Mouse (Mus musculus): ENCODE measurements around the gene Ndufaf2.
A peak's percentile ranks its signal among the peaks of the same experiment; 100 is the strongest.

The Ndufaf2 gene

GRCm38 (mm10) chr13:108138403-108138977 is 19.9 kb downstream of the Ndufaf2 start:
- DNase-seq (ENCODE audit: low spot score in 2 of 2), result no peak

DNA sequence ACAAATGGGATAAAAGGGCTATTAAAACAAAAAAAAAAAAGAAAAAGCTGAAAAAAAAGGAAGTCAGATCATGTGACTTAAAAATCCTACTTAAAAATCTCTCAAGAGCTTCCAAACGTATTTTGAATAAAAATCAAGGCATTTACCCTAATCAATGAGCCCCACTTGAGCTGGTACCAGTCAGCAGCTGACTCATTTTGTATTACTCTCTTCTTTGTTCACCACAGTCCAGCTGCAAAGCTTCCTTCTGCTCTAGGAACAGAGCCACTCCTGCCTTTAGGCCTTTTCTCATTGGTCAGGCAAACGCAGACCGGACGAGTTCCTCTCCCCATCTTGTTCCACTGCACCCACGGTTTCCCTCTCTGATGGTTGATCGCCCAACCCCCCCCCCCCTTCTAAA is 22.8 kb downstream of the Ndufaf2 start:
- DNase-seq (ENCODE audit: low spot score in 2 of 2), result no peak

GRCm38 (mm10) chr13:108132031-108132819 is 26.2 kb downstream of the Ndufaf2 start:
- no peak for DNase-seq (ENCODE audit: low spot score in 2 of 2)

GRCm38 (mm10) chr13:108130737-108131136 is 27.7 kb downstream of the Ndufaf2 start:
- DNase-seq (ENCODE audit: low spot score in 2 of 2), result no peak

DNA sequence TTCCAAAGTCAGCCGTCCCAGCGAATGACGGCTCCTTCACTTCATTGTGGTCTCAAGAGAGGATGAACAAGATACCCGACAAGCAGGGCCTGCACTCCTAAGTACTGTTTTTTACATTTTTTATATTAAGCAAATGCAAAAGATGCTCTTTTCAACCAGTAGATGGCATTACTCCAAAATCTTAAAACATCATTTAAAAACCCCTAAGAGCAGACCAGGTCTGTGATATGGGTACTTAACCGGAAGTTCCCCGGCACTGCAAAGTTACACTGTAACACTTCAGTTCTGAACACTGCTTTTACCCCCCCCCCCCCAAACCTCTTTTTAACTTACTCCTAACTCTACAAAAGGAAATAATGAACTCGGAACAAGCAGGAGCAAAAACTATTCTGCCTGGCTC is 29.4 kb downstream of the Ndufaf2 start:
- no peak for DNase-seq (ENCODE audit: low spot score in 2 of 2)

- DNase-seq (ENCODE audit: low spot score in 2 of 2), result no peak
These were observed 30.5 kb downstream of the Ndufaf2 start for GRCm38 (mm10) chr13:108127883-108128282.

DNA sequence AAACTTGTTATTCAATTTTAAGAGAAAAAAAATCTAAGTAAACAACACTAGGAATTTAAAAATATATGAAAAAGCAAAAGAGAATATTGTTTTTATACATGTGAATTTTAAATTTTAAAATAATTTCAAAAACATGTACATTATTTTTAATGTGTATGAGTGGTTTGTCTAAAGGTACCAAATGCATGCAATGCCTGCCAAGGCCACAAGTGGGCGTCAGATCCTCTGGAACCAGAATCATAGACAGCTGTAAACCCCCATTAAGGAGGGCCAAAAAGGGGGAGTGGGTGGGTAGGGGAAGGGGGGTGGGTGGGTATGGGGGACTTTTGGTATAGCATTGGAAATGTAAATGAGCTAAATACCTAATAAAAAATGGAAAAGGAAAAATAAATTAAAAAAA is 31.3 kb downstream of the Ndufaf2 start:
- DNase-seq (ENCODE audit: low spot score in 2 of 2), result peak; percentile 10 to 65

DNA sequence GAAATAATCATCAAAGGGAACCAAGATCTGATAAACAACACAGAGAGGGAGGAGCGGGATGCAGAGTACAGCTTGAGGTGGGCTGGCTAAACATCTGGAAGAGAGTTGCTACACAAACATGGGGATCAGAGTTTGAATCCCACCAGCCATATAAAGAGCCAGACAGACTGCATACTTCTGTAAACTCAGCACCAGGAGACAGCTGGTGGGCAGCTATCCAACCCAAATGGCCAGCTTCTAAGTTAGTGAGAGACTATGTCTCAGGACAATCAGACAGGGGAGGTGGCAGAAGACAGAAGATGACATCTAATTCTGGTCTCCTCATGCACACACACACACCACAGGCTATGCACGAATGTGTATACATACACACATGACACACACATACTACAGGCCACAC is 32.2 kb downstream of the Ndufaf2 start:
- no peak for DNase-seq (ENCODE audit: low spot score in 2 of 2)

DNA sequence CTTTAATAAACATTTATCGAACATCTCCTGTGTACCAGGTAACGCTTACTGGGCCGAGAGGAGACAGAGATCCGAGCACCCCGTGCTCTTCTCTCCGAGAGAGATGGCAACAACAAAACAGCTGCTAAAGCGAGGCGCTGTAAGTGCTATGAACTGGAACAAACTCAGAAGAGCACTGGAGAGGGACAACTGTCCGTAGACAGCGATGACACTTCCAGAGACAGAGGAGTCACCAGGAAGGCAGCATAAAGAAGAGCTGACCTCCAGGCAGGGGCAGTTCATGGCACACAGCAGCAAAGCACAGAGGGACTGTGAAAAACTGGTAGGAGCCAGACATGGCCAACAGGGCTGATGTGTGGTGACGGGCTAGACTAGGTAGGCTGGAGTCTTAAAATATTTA is 34.3 kb downstream of the Ndufaf2 start:
- DNase-seq (ENCODE audit: low spot score in 2 of 2), result no peak

- DNase-seq (ENCODE audit: low spot score in 2 of 2), result no peak
These were observed 35.2 kb downstream of the Ndufaf2 start for GRCm38 (mm10) chr13:108123109-108123723.

DNA sequence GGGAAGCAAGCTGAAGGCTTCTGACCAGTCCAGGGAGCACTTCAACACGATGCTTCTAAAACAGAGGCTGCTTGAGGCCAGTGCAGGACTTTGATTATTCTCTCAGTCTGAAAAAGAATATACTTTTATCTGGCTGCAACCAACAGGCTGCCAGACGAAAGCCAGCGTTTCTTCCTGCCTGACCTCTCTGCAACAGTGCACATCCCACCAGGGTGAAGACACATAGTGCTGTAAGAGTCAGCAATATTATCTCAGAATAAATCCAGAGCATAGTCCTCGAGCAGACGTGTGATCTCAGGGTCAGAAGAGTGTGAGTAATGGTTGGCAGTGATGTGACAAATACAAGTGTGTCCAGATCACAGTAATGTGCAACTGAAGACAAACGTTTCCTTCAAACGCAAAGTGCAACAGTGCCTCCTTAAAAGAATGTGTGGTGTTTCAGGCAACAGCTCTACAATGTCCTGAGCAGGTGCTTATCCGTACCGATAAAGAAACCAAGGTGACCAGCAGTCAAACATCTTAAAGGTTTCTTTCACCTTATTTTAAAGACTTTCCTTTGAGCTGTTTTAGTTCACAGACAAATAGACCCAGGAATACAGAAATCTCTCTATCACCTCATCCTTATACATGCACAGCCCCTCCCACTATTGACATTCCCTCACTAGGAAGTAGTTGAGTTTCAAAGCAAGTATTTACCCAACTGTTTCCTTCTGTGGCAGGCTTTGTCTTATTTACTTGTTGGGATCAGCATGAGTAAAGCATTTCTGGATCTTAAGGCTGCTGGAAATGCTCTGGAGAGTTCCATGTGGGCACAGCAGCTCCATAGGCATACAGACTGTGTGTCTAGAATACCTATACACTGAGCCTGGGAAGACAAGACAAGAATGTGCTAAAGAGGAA is 38.8 kb downstream of the Ndufaf2 start:
- DNase-seq (ENCODE audit: low spot score in 2 of 2), result no peak

GRCm38 (mm10) chr13:108118188-108118587 is 40.2 kb downstream of the Ndufaf2 start:
- DNase-seq (ENCODE audit: low spot score in 2 of 2), result no peak

DNA sequence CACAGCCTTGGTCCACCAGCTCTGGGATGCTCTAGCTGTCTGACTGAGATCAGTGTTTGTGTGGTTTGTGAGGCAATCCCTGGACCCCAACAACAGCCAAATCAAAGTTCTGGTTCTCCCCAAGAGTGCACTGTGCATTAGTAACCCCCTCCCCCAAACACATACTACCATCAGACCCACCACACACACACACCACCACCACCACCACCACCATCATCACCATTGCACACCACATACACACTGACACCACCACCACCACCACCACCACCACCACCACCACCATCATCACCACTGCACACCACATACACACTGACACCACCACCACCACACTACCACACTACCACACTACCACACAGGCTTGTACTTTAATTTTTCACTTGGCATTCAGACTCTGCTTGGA is 40.8 kb downstream of the Ndufaf2 start:
- DNase-seq (ENCODE audit: low spot score in 2 of 2), result no peak

- DNase-seq (ENCODE audit: low spot score in 2 of 2), result no peak
These were observed 44.2 kb downstream of the Ndufaf2 start for GRCm38 (mm10) chr13:108114257-108114656.

DNA sequence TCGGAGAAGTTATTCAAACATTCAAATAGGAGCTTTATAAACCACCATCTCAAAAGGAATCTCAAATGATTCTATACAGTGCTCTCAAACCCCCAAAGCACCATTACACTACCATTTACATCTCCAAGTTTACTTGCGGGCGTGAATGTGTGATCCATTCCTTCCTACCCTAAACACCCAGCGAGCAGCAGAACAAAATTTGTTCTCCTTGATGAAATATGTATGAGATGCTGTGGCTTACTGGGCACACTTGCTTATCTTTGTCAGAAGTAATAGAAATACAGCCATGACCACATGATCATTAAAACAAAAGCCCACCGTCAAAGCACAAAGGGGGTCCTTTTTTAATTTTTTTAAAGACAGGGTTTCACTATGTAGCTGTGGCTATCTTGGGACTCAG is 44.9 kb downstream of the Ndufaf2 start:
- no peak for DNase-seq (ENCODE audit: low spot score in 2 of 2)

DNA sequence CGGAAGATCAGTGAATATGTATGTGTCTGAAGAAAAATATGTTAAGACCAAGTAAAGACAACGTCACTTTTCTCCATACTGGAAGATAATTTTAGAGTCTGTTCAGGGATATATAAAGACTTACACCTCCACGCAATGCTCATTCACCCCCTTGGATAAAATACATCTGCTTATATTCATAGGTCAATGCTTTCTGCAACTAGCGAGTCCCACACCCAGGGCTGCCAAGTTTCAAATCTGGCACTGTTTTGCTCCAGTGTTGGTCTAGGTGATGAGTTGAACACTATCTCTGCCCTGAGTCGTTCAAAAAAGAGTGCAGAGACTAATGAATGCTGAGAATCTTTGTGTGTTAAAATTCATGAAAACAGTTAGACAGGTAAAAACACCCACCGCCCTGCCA is 47.5 kb downstream of the Ndufaf2 start:
- DNase-seq (ENCODE audit: low spot score in 2 of 2), result no peak

GRCm38 (mm10) chr13:108100700-108101099 is 57.7 kb downstream of the Ndufaf2 start:
- no peak for DNase-seq (ENCODE audit: low spot score in 2 of 2)

- no peak for DNase-seq (ENCODE audit: low spot score in 2 of 2)
These were observed 62.0 kb downstream of the Ndufaf2 start for GRCm38 (mm10) chr13:108096446-108096845.

DNA sequence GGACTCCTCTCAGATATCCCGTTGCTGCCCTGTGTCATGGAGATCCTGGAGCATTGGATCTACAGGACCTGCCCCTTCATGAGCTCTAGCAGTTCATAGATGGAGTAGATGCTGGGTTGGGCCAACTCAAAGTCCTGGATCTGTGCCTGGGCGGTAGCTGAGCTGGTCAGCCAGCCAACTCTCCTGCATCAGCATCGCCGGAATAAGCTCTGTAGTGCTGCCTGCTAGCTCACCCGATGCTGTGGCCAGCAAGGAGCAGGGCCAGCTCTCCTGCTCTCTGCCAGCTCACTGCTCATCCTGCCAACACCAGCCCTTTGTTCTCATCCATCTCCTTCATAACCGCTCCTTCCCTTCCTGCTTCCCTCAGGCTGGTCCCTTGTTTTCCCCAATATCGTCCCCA is 62.8 kb downstream of the Ndufaf2 start:
- DNase-seq (ENCODE audit: low spot score in 2 of 2), result no peak

DNA sequence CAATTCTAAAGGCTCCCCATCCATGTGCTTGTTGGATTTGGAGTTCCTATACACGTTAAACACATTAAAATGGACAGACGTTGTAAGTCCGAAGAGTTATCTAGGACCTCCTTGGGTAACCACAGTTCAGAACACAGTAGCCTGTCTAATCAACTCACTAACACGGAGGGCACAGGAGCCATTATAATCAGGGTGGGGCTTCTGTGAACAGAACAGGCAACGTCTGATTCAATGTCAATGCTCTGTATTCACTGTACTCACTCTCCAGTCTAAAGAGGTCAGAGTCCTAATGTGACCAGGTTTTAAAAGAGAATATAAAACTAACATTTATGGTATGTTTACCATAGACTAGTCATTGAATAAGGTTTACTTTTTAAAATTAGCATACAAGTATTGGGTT is 63.7 kb downstream of the Ndufaf2 start:
- DNase-seq (ENCODE audit: low spot score in 2 of 2), result no peak

DNA sequence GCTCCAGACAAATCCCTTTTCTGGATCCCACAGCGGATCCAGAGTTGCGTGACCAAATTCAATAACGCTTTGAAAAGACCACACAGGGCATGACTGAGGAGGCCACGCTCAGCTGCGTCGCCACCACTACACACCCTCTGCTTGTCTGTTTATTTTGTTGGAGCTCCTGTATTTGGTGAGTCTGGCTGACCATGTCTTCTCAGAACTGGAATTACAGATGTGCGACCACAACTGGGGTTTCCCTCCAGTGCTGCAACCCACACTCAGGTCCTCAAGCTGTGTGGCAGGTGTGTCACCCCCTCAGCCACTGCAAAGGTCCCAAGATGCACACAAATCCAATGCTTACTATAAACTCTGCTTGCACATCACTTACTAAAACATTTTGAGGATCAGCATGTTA is 66.1 kb downstream of the Ndufaf2 start:
- DNase-seq (ENCODE audit: low spot score in 2 of 2), result no peak

DNA sequence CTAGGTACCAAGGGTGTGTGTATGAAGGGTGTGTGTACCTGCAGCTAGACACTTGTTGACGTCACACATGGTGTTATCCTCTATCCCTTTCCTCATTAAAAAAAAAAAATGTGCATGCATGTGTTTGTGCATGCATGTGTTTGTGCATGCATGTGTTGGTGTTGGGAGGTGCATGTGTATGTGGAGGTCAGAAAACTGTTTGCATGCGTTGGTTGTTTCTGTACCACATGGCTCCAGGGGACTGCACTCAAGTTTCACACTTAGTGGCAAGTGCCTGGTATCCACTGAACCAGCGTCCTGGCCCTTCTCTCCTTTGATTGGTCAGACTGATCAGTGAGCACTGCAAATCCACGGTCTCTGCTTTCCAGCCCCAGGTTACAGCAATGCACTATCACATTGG is 71.7 kb downstream of the Ndufaf2 start:
- DNase-seq (ENCODE audit: low spot score in 2 of 2), result no peak

All from spleen, postnatal 10 days (tissue).